Mouse (Mus musculus) embryonic facial prominence, embryonic 15.5 days (tissue): ENCODE results near the gene Msh3. TPM values are rescaled to one million over a fixed set of nuclear protein-coding genes. Genes with fewer than 3 reads are reported as not detected.

ENCODE experiments used
- ATAC-seq: fragments of 200-750 bp; cut with Nextera tagmentation; 2 replicates; pipeline ENCODE4 v1.8.0; 2017; ENCODE audit warnings: low read depth, moderate TSS enrichment; ENCODE audit not compliant: insufficient number of reproducible peaks, low FRiP score, low TSS enrichment
- H3K27ac ChIP-seq: fragments of 300-500 bp; sonication (generic); replicated peaks from 2 replicates; pipeline ENCODE4 v1.5.1; 2015; ENCODE audit warnings: mild to moderate bottlenecking, inconsistent platforms
- H3K27me3 ChIP-seq: fragments of 300-500 bp; sonication (generic); 2 replicates; pipeline ENCODE4 v1.6.1; 2015; ENCODE audit warnings: inconsistent platforms
- H3K36me3 ChIP-seq: fragments of 300-500 bp; sonication (generic); 2 replicates; pipeline ENCODE4 v1.6.1; 2015; ENCODE audit warnings: mild to moderate bottlenecking, inconsistent platforms
- H3K4me1 ChIP-seq: fragments of 300-500 bp; sonication (generic); 2 replicates; pipeline ENCODE4 v1.6.1; 2015; ENCODE audit warnings: inconsistent platforms
- H3K4me2 ChIP-seq: fragments of 300-500 bp; sonication (generic); replicated peaks from 2 replicates; pipeline ENCODE4 v1.6.1; 2015; ENCODE audit warnings: mild to moderate bottlenecking, inconsistent platforms
- H3K4me3 ChIP-seq: fragments of 300-500 bp; sonication (generic); replicated peaks from 2 replicates; pipeline ENCODE4 v1.5.1; 2015; ENCODE audit warnings: mild to moderate bottlenecking, inconsistent platforms
- H3K9ac ChIP-seq: fragments of 300-500 bp; sonication (generic); 2 replicates; pipeline ENCODE4 v1.6.1; 2015; ENCODE audit warnings: inconsistent platforms
- H3K9me3 ChIP-seq: fragments of 300-500 bp; sonication (generic); replicated peaks from 2 replicates; pipeline ENCODE4 v1.6.1; 2016; ENCODE audit warnings: inconsistent platforms
- WGBS: fragments of 180-500 bp; shearing (Covaris S2); methylation state at CpG from one replicate; pipeline ENCODE4 v1.1.7; 2015; 5-methylcytosine and 5-hydroxymethylcytosine counted together
- polyA plus RNA-seq: library from polyadenylated mRNA; unstranded; fragments of >200 nt; fragmentation: Nextera tagmentation; extraction: Ambion mirVana; gene quantifications from 2 replicates; pipeline ENCODE4 v1.2.1, GENCODE M21; 2015

The Msh3 gene
- polyA plus RNA-seq, 1 experiment from 2014 or later = 24.2 TPM

GRCm38 (mm10) chr13:92253850-92254249 is 101.0 kb downstream of the Msh3 start:
- H3K27ac ChIP-seq = no peak overlapping the region
- H3K9ac ChIP-seq = no peak overlapping the region
- H3K36me3 ChIP-seq = peaks cover 10% of the 10 kb centered on the region; the same call in 1 of the 2 replicates
- no peaks in the 10 kb centered on the region for H3K9me3 ChIP-seq
- no peak for ATAC-seq
- no peaks in the 10 kb centered on the region for H3K27me3 ChIP-seq
- no peak overlapping the region for H3K4me2 ChIP-seq
- no peaks in the 10 kb centered on the region for H3K4me1 ChIP-seq
- WGBS = 92% methylated on average over 5 of the region's 5 CpGs
- H3K4me3 ChIP-seq = no peak overlapping the region

GRCm38 (mm10) chr13:92252331-92252730 is 102.5 kb downstream of the Msh3 start:
- H3K36me3 ChIP-seq = peaks cover 13% of the 10 kb centered on the region; the same call in 1 of the 2 replicates
- H3K27ac ChIP-seq = no peak overlapping the region

GRCm38 (mm10) chr13:92247576-92247975 is 107.2 kb downstream of the Msh3 start:
- no peaks in the 10 kb centered on the region for H3K4me1 ChIP-seq
- 85% methylated on average over 2 of the region's 2 CpGs for WGBS
- no peaks in the 10 kb centered on the region for H3K27me3 ChIP-seq
- no peak overlapping the region for H3K4me3 ChIP-seq
- H3K4me2 ChIP-seq = no peak overlapping the region
- H3K9me3 ChIP-seq = no peaks in the 10 kb centered on the region
- no peak for ATAC-seq
- H3K27ac ChIP-seq = no peak overlapping the region
- peaks cover 10% of the 10 kb centered on the region; the same call in 1 of the 2 replicates for H3K36me3 ChIP-seq
- no peak overlapping the region for H3K9ac ChIP-seq

More at GRCm38 (mm10) chr13:92252331-92252730, 102.5 kb downstream of the Msh3 start:
- Histone ChIP-seq H3K9ac (no peak overlapping the region), H3K27me3 (no peaks in the 10 kb centered on the region), H3K4me2 (no peak overlapping the region), H3K4me1 (no peaks in the 10 kb centered on the region), H3K9me3 (no peaks in the 10 kb centered on the region), H3K4me3 (no peak overlapping the region)
- no peak for ATAC-seq

- Histone ChIP-seq H3K4me3 (no peak overlapping the region), H3K4me2 (no peak overlapping the region), H3K27me3 (no peaks in the 10 kb centered on the region), H3K36me3 (peaks cover 10% of the 10 kb centered on the region; the same call in 1 of the 2 replicates), H3K4me1 (no peaks in the 10 kb centered on the region), H3K9me3 (no peaks in the 10 kb centered on the region), H3K9ac (no peak overlapping the region), H3K27ac (no peak overlapping the region)
- ATAC-seq = no peak
- 82% methylated on average over 5 of the region's 5 CpGs for WGBS
These were observed 107.8 kb downstream of the Msh3 start for GRCm38 (mm10) chr13:92246966-92247365.

GRCm38 (mm10) chr13:92244731-92245130 is 110.1 kb downstream of the Msh3 start:
- H3K27ac ChIP-seq = no peak overlapping the region
- peaks cover 6% of the 10 kb centered on the region; the same call in 1 of the 2 replicates for H3K36me3 ChIP-seq
- H3K4me1 ChIP-seq = no peaks in the 10 kb centered on the region
- no peak for ATAC-seq
- WGBS = 89% methylated on average over 2 of the region's 2 CpGs
- no peak overlapping the region for H3K4me3 ChIP-seq
- no peaks in the 10 kb centered on the region for H3K9me3 ChIP-seq
- no peak overlapping the region for H3K4me2 ChIP-seq
- H3K9ac ChIP-seq = no peak overlapping the region
- no peaks in the 10 kb centered on the region for H3K27me3 ChIP-seq

- Histone ChIP-seq H3K27ac (no peak overlapping the region), H3K4me3 (no peak overlapping the region), H3K36me3 (0 out of 2 replicates have a peak, but pooled peaks cover 3% of the 10 kb centered on the region), H3K9ac (no peak overlapping the region), H3K4me1 (no peaks in the 10 kb centered on the region), H3K27me3 (no peaks in the 10 kb centered on the region), H3K4me2 (no peak overlapping the region), H3K9me3 (no peaks in the 10 kb centered on the region)
- WGBS = 71% methylated on average over 4 of the region's 4 CpGs
- no peak for ATAC-seq
These were observed 113.4 kb downstream of the Msh3 start for GRCm38 (mm10) chr13:92241426-92241825.

GRCm38 (mm10) chr13:92237887-92238286 is 116.9 kb downstream of the Msh3 start:
- Histone ChIP-seq H3K4me2 (no peak overlapping the region), H3K9ac (no peak overlapping the region), H3K4me3 (no peak overlapping the region), H3K27ac (no peak overlapping the region), H3K9me3 (no peaks in the 10 kb centered on the region), H3K27me3 (no peaks in the 10 kb centered on the region), H3K36me3 (0 out of 2 replicates have a peak, but pooled peaks cover 15% of the 10 kb centered on the region), H3K4me1 (no peaks in the 10 kb centered on the region)
- ATAC-seq = no peak
- 89% methylated on average over 3 of the region's 3 CpGs for WGBS

- H3K9me3 ChIP-seq = no peaks in the 10 kb centered on the region
- H3K4me3 ChIP-seq = no peak overlapping the region
- no peaks in the 10 kb centered on the region for H3K4me1 ChIP-seq
- WGBS = 93% methylated on average over 4 of the region's 4 CpGs
- no peak overlapping the region for H3K4me2 ChIP-seq
- ATAC-seq = no peak
- 0 out of 2 replicates have a peak, but pooled peaks cover 15% of the 10 kb centered on the region for H3K36me3 ChIP-seq
- no peaks in the 10 kb centered on the region for H3K27me3 ChIP-seq
- H3K27ac ChIP-seq = no peak overlapping the region
- no peak overlapping the region for H3K9ac ChIP-seq
These were observed 117.8 kb downstream of the Msh3 start for GRCm38 (mm10) chr13:92237016-92237415.

GRCm38 (mm10) chr13:92232076-92232938 is 122.5 kb downstream of the Msh3 start:
- no peak for ATAC-seq
- no peaks in the 10 kb centered on the region for H3K27me3 ChIP-seq
- no peak overlapping the region for H3K4me2 ChIP-seq
- no peaks in the 10 kb centered on the region for H3K4me1 ChIP-seq
- H3K9me3 ChIP-seq = no peaks in the 10 kb centered on the region
- no peak overlapping the region for H3K27ac ChIP-seq
- WGBS = 80% methylated on average over 9 of the region's 9 CpGs
- H3K4me3 ChIP-seq = no peak overlapping the region
- no peak overlapping the region for H3K9ac ChIP-seq
- H3K36me3 ChIP-seq = 0 out of 2 replicates have a peak, but pooled peaks cover 12% of the 10 kb centered on the region

- H3K27ac ChIP-seq = no peak overlapping the region
- no peak overlapping the region for H3K9ac ChIP-seq
- H3K36me3 ChIP-seq = no peaks in the 10 kb centered on the region
- 59% methylated on average over 1 of the region's 1 CpGs for WGBS
- no peaks in the 10 kb centered on the region for H3K4me1 ChIP-seq
- no peak for ATAC-seq
- H3K4me2 ChIP-seq = no peak overlapping the region
- H3K9me3 ChIP-seq = no peaks in the 10 kb centered on the region
- no peaks in the 10 kb centered on the region for H3K27me3 ChIP-seq
- no peak overlapping the region for H3K4me3 ChIP-seq
These were observed 126.8 kb downstream of the Msh3 start for GRCm38 (mm10) chr13:92228037-92228436.

- Histone ChIP-seq H3K4me3 (no peak overlapping the region), H3K27me3 (no peaks in the 10 kb centered on the region), H3K27ac (no peak overlapping the region), H3K4me2 (no peak overlapping the region), H3K4me1 (no peaks in the 10 kb centered on the region), H3K36me3 (no peaks in the 10 kb centered on the region; the same call in 1 of the 2 replicates), H3K9me3 (no peaks in the 10 kb centered on the region), H3K9ac (no peak overlapping the region)
- no peak for ATAC-seq
- WGBS = 95% methylated on average over 3 of the region's 3 CpGs
These were observed 131.2 kb downstream of the Msh3 start for GRCm38 (mm10) chr13:92223567-92223966.
